Mouse (Mus musculus): Measurements from ENCODE around the gene Ppp2r3a. TPM values are rescaled to one million over a fixed set of nuclear protein-coding genes. Genes with fewer than 3 reads are reported as not detected.
A peak's percentile ranks its signal among the peaks of the same experiment; 100 is the strongest.

Gene Ppp2r3a
- total and polyA plus RNA-seq, 3 experiments: 1.1 to 3.0 TPM; not detected in 1

DNA sequence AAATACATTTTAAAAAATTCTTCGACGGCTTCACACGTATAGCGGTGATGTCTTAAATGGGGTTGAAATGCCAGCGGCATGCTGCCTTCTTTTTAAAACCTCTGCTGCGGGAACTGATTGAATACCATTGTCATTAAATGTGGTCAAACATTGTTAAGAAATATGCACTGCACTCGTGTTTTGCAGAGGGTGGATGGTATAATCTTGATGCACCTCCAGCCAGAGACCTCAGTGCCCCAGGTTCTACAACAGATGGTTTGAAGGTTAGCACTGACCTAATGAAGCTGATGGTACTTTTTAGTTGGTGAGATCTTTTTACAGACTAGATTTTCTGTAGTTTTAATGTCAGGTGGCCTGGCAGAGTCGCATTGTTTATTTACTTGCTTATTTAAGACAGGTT is 175.9 kb downstream of the Ppp2r3a start:
- H3K36me3 ChIP-seq (ENCODE audit: control insufficient read depth in 1 of 2, insufficient read depth in 2 of 2, low read length in 2 of 2): peaks cover 0 to 21% of the 10 kb centered on the region in 2 experiments; a peak in 2 of 4 replicates
- H3K4me1 ChIP-seq (ENCODE audit: control insufficient read depth in 1 of 2, insufficient read depth in 2 of 2, low read length in 2 of 2): peaks cover 0 to 7% of the 10 kb centered on the region in 2 experiments; a peak in 2 of 4 replicates
- no peaks in the 10 kb centered on the region for H3K27me3 ChIP-seq (ENCODE audit: control insufficient read depth in 1 of 2, insufficient read depth in 2 of 2, low read length in 2 of 2)
- no peak for TF ChIP-seq NRF1 (IDR thresholded peaks at IDR 0.05; ENCODE audit: insufficient read depth, low read depth, low read length, poor library complexity, severe bottlenecking)
- TF ChIP-seq CHD1 (IDR thresholded peaks at IDR 0.05; ENCODE audit: low read depth, low read length): 0 out of 2 replicates have a peak, but pooled peaks have one; percentile 25
- peak; percentile 3; the same call in 1 of the 2 replicates for TF ChIP-seq MAX (IDR thresholded peaks at IDR 0.05; ENCODE audit: low read length)
- H3K9ac ChIP-seq (ENCODE audit: control insufficient read depth, low read depth, low read length, poor library complexity, severe bottlenecking): peak overlapping the region; percentile 91
- H3K9me3 ChIP-seq (replicated peaks; ENCODE audit: insufficient read depth, low read length): no peaks in the 10 kb centered on the region
- DNase-seq (ENCODE audit: low read depth, low spot score): no peak
- peak overlapping the region; percentile 96 to 99 for H3K4me3 ChIP-seq (ENCODE audit: control insufficient read depth in 1 of 2, insufficient read depth in 1 of 2, low read depth in 2 of 2, low read length in 2 of 2)
- H3K79me2 ChIP-seq (ENCODE audit: control insufficient read depth, insufficient read depth, low read length, poor library complexity): peaks cover 69% of the 10 kb centered on the region
- peak overlapping the region; percentile 87 for H3K27ac ChIP-seq (ENCODE audit: control insufficient read depth, low read depth, low read length)

DNA sequence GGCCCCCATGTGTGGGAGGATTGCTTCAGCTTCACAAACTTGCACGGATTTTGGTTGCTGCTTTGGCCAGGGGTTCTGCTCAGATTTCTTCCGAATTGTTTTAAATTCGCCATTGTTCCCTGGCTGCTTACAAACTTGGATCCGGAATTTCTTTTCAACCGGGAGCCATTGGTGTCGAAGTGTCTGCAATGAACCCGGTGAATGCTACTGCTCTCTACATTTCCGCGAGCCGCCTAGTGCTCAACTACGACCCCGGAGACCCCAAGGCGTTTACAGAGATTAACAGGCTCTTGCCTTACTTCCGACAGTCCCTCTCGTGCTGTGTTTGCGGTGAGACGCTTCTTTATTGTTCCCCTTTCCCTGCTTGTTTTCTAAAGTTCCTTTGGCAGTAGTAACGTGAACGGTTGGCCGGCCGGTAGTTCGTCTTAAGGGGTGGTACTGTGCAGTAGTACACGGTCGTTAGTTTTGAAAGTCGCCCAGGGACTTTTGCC is 176.5 kb downstream of the Ppp2r3a start:
- peak; percentile 76 for DNase-seq (ENCODE audit: low read depth, low spot score)
- peaks cover 0 to 17% of the 10 kb centered on the region in 2 experiments; a peak in 2 of 4 replicates for H3K36me3 ChIP-seq (ENCODE audit: control insufficient read depth in 1 of 2, insufficient read depth in 2 of 2, low read length in 2 of 2)
- H3K9ac ChIP-seq (ENCODE audit: control insufficient read depth, low read depth, low read length, poor library complexity, severe bottlenecking): peak overlapping the region; percentile 91
- peak overlapping the region; percentile 87 for H3K27ac ChIP-seq (ENCODE audit: control insufficient read depth, low read depth, low read length)
- H3K27me3 ChIP-seq (ENCODE audit: control insufficient read depth in 1 of 2, insufficient read depth in 2 of 2, low read length in 2 of 2): no peaks in the 10 kb centered on the region
- H3K79me2 ChIP-seq (ENCODE audit: control insufficient read depth, insufficient read depth, low read length, poor library complexity): peaks cover 66% of the 10 kb centered on the region
- TF ChIP-seq RAD21 (IDR thresholded peaks at IDR 0.05; ENCODE audit: low read depth, low read length) (no peak), MYB (IDR thresholded peaks at IDR 0.05; ENCODE audit: low read depth, low read length) (no peak), MAZ (IDR thresholded peaks at IDR 0.05; ENCODE audit: low read depth, low read length) (no peak), UBTF (IDR thresholded peaks at IDR 0.05; ENCODE audit: borderline replicate concordance, insufficient read depth, low read depth, low read length) (0 out of 2 replicates have a peak, but pooled peaks have one; percentile 78), NELFE (IDR thresholded peaks at IDR 0.05; ENCODE audit: low read depth, low read length) (no peak), TAL1 (IDR thresholded peaks at IDR 0.05; ENCODE audit: low read length) (0 out of 2 replicates have a peak, but pooled peaks have one; percentile 12), ZKSCAN1 (IDR thresholded peaks at IDR 0.05; ENCODE audit: low read depth, low read length) (no peak), TBP (IDR thresholded peaks at IDR 0.05; ENCODE audit: low read depth, low read length) (no peak), ZC3H11A (IDR thresholded peaks at IDR 0.05; ENCODE audit: low read depth, low read length) (no peak), ZMIZ1 (IDR thresholded peaks at IDR 0.05; ENCODE audit: low read depth, low read length) (no peak), CHD1 (IDR thresholded peaks at IDR 0.05; ENCODE audit: low read depth, low read length) (no peak), MEF2A (IDR thresholded peaks at IDR 0.05; ENCODE audit: extremely low read depth, insufficient replicate concordance, low read depth, low read length, poor library complexity, severe bottlenecking) (no peak), RCOR1 (IDR thresholded peaks at IDR 0.05; ENCODE audit: low read depth, low read length) (no peak), HCFC1 (IDR thresholded peaks at IDR 0.05; ENCODE audit: low read depth, low read length) (no peak), SIN3A (IDR thresholded peaks at IDR 0.05; ENCODE audit: low read length) (peak; percentile 79), KAT2A (conservative IDR thresholded peaks at IDR 0.05; ENCODE audit: low read depth, low read length) (no peak), MAFK (IDR thresholded peaks at IDR 0.05; ENCODE audit: borderline replicate concordance, low read depth, low read length) (no peak), POLR2AphosphoS5 (IDR thresholded peaks at IDR 0.05; ENCODE audit: borderline replicate concordance, low read depth, low read length) (no peak), GATA1 (IDR thresholded peaks at IDR 0.05; ENCODE audit: low read depth, low read length) (no peak), MXI1 (IDR thresholded peaks at IDR 0.05; ENCODE audit: low read depth, low read length) (peak; percentile 62), ZNF384 (IDR thresholded peaks at IDR 0.05; ENCODE audit: low read depth, low read length) (no peak), CTCF (IDR thresholded peaks at IDR 0.05 in 2 of 3, conservative IDR thresholded peaks at IDR 0.05 in 1 of 3; ENCODE audit: control insufficient read depth in 1 of 3, insufficient read depth in 1 of 3, low read depth in 2 of 3, low read length in 3 of 3, poor library complexity in 1 of 3, severe bottlenecking in 1 of 3) (no peak)
- no peaks in the 10 kb centered on the region for H3K9me3 ChIP-seq (replicated peaks; ENCODE audit: insufficient read depth, low read length)
- H3K4me1 ChIP-seq (ENCODE audit: control insufficient read depth in 1 of 2, insufficient read depth in 2 of 2, low read length in 2 of 2): peaks cover 0 to 7% of the 10 kb centered on the region in 2 experiments; a peak in 2 of 4 replicates
- H3K4me3 ChIP-seq (ENCODE audit: control insufficient read depth in 1 of 2, insufficient read depth in 1 of 2, low read depth in 2 of 2, low read length in 2 of 2): peak overlapping the region; percentile 96 to 99
